ENCODE assay signal across 24 mouse cellular contexts in genomic region chr1:158607201-158607600, GRCm38 (mm10).
DNase-seq lines count a peak whose midpoint lies in the region; ATAC-seq and TF ChIP-seq lines count a peak whose summit lies in the region.
"Had no signal": no experiment of that assay in that cellular context is flagged by ENCODE, and none has a peak within 500 bp of the region (broad histone marks: within the 10 kb centered on the region; RNA-seq: fewer than 3 reads in every experiment).

No protein-coding gene starts in this region.

- WGBS in lung, embryonic 14.5 days = 53% methylated on average over 1 of the region's 1 CpGs

- no peak overlapping the region for H3K9ac ChIP-seq in lung, embryonic 14.5 days
- H3K9ac ChIP-seq: embryonic facial prominence, embryonic 13.5 days; embryonic facial prominence, embryonic 15.5 days; forebrain, embryonic 12.5 days had no signal

- ATAC-seq in frontal cortex, adult (ENCODE audit: low TSS enrichment) = peak; percentile 27; the same call in 1 of the 2 replicates
- no peak for ATAC-seq in lung, embryonic 14.5 days (ENCODE audit: insufficient read depth)
- ATAC-seq: activated CD4-positive, CD25-positive, alpha-beta regulatory T cell, adult 4 months; CD4-positive, CD25-positive, alpha-beta regulatory T cell, adult 4 months; forebrain, embryonic 14.5 days; forebrain, embryonic 16.5 days had no signal

- H3K27me3 ChIP-seq in lung, embryonic 14.5 days (ENCODE audit: insufficient read depth, low read length) = no peaks in the 10 kb centered on the region
- H3K27me3 ChIP-seq: embryonic facial prominence, embryonic 13.5 days; embryonic facial prominence, embryonic 15.5 days; forebrain, embryonic 12.5 days; Patski had no signal

- H3K4me2 ChIP-seq in lung, embryonic 14.5 days = no peak overlapping the region
- H3K4me2 ChIP-seq: embryonic facial prominence, embryonic 13.5 days; embryonic facial prominence, embryonic 15.5 days; forebrain, embryonic 12.5 days had no signal

- no peaks in the 10 kb centered on the region for H3K4me1 ChIP-seq in lung, embryonic 14.5 days (ENCODE audit: insufficient read depth)
- H3K4me1 ChIP-seq: embryonic facial prominence, embryonic 13.5 days; embryonic facial prominence, embryonic 15.5 days had no signal

- no peak for DNase-seq in frontal cortex, postnatal 10 days (ENCODE audit: low spot score in 2 of 2)
- DNase-seq in lung, embryonic 14.5 days = peak; percentile 1
- DNase-seq in lung, postnatal 25 days (ENCODE audit: low spot score) = no peak
- no peak for DNase-seq in embryo, embryonic 9.5 days (ENCODE audit: extremely low spot score)
- DNase-seq: adrenal gland, adult 8-10 months; adrenal gland, postnatal 14 days; adrenal gland, postnatal 36 days; B cell, adult 2 months; cerebellum, adult 11-12 months; cerebellum, adult 2 months; cerebellum, adult 9-10 months; cerebellum, postnatal 10 days; cerebellum, postnatal 25 days had no signal

- TF ChIP-seq CTCF in lung, embryonic 14.5 days (IDR thresholded peaks at IDR 0.05; ENCODE audit: low read depth) = no peak

- no peak overlapping the region for H3K4me3 ChIP-seq in lung, embryonic 14.5 days (ENCODE audit: low read depth, low read length)
- H3K4me3 ChIP-seq: embryonic facial prominence, embryonic 13.5 days; embryonic facial prominence, embryonic 15.5 days; erythroblast, embryonic 14.5 days; forebrain, embryonic 10.5 days; forebrain, embryonic 12.5 days had no signal

- H3K36me3 ChIP-seq in lung, embryonic 14.5 days (ENCODE audit: insufficient read depth) = no peaks in the 10 kb centered on the region
- H3K36me3 ChIP-seq: embryonic facial prominence, embryonic 15.5 days had no signal

- no peaks in the 10 kb centered on the region for H3K9me3 ChIP-seq in lung, embryonic 14.5 days (ENCODE audit: low read depth, low read length)
- H3K9me3 ChIP-seq: embryonic facial prominence, embryonic 15.5 days; forebrain, embryonic 10.5 days; forebrain, embryonic 12.5 days had no signal

- H3K27ac ChIP-seq in lung, embryonic 14.5 days (ENCODE audit: low read depth) = no peak overlapping the region
- H3K27ac ChIP-seq: embryonic facial prominence, embryonic 13.5 days; embryonic facial prominence, embryonic 15.5 days; forebrain, embryonic 10.5 days; forebrain, embryonic 12.5 days had no signal
